Mouse (Mus musculus) macrophage (primary cell): ENCODE measurements around the gene Rpp21. TPM values are rescaled to one million over a fixed set of nuclear protein-coding genes. Genes with fewer than 3 reads are reported as not detected.

Experiments used
- H3K27ac ChIP-seq: fragments of 350-480 bp; formaldehyde crosslinking; 2 replicates; pipeline ENCODE4 v1.9.0; 2021
- H3K36me3 ChIP-seq: fragments of 350-480 bp; formaldehyde crosslinking; 2 replicates; pipeline ENCODE4 v1.9.0; 2021; ENCODE audit errors: inconsistent target
- H3K4me3 ChIP-seq: fragments of 350-480 bp; formaldehyde crosslinking; 2 replicates; pipeline ENCODE4 v1.9.0; 2021; ENCODE audit errors: inconsistent target
- H3K79me2 ChIP-seq: fragments of 350-480 bp; formaldehyde crosslinking; 2 replicates; pipeline ENCODE4 v1.9.0; 2021; ENCODE audit errors: inconsistent target
- WGBS: methylation state at CpG from one replicate; pipeline ENCODE4 v1.1.7; 2026; ENCODE audit warnings: inconsistent platforms; ENCODE audit not compliant: missing documents; 5-methylcytosine and 5-hydroxymethylcytosine counted together
- polyA plus RNA-seq: library from polyadenylated mRNA; stranded (reverse); fragments of 250-400 nt; gene quantifications from 3 replicates; pipeline ENCODE4 v1.2.4, GENCODE M21; 2018; ENCODE audit warnings: inconsistent platforms

Rpp21 gene
- polyA plus RNA-seq, 1 experiment from 2014 or later: 14.2 TPM

- Histone ChIP-seq H3K4me3 (no peak overlapping the region), H3K36me3 (no peaks in the 10 kb centered on the region), H3K27ac (no peak overlapping the region), H3K79me2 (no peaks in the 10 kb centered on the region)
- 10% methylated on average over 20 of the region's 20 CpGs for WGBS
Measured at GRCm38 (mm10) chr17:36215586-36215985, 42.3 kb downstream of the Rpp21 start.

GRCm38 (mm10) chr17:36206846-36207245 lies 51.0 kb downstream of the Rpp21 start:
- no peaks in the 10 kb centered on the region for H3K79me2 ChIP-seq
- no peak overlapping the region for H3K27ac ChIP-seq
- H3K36me3 ChIP-seq: no peaks in the 10 kb centered on the region
- H3K4me3 ChIP-seq: no peak overlapping the region

- H3K4me3 ChIP-seq: peak overlapping the region; percentile 54
- no peaks in the 10 kb centered on the region for H3K79me2 ChIP-seq
- 1% methylated on average over 41 of the region's 41 CpGs for WGBS
- H3K36me3 ChIP-seq: no peaks in the 10 kb centered on the region
- H3K27ac ChIP-seq: no peak overlapping the region
Measured at GRCm38 (mm10) chr17:36205862-36206261, 52.0 kb downstream of the Rpp21 start.

Other genes with a start within 250 kb of the Rpp21 start
- 34.5 to 71.7 TPM (median 59.9 TPM) in 3 replicates for gene H2-T24, start 237.5 kb downstream of the Rpp21 start, polyA plus RNA-seq
- gene H2-T23, start 225.2 kb downstream of the Rpp21 start, polyA plus RNA-seq: 196 to 602 TPM (median 274 TPM) in 3 replicates
- 56.5 to 198 TPM (median 94.0 TPM) in 3 replicates for gene H2-T22, start 215.3 kb downstream of the Rpp21 start, polyA plus RNA-seq
- gene Gm6034, start 215.1 kb downstream of the Rpp21 start, polyA plus RNA-seq: not detected in 3 replicates
- gene Gm11127, start 199.7 kb downstream of the Rpp21 start, polyA plus RNA-seq: 0.16 to 0.64 TPM (median 0.34 TPM) in 3 replicates
- 0.22 to 0.67 TPM in 2 of 3 replicates, not detected in the other for gene Gm19684, start 136.4 kb downstream of the Rpp21 start, polyA plus RNA-seq
- gene Gm7030, start 128.6 kb downstream of the Rpp21 start, polyA plus RNA-seq: not detected in 3 replicates
- gene Gm8909, start 89.5 kb downstream of the Rpp21 start, polyA plus RNA-seq: not detected in 3 replicates
- not detected in 3 replicates for gene H2-T3, start 67.8 kb downstream of the Rpp21 start, polyA plus RNA-seq
- gene Trim39, start 14.2 kb upstream of the Rpp21 start, polyA plus RNA-seq: 5.5 to 8.2 TPM (median 7.4 TPM) in 3 replicates
- not detected in 3 replicates for gene H2-M10.2, start 28.4 kb upstream of the Rpp21 start, polyA plus RNA-seq
- gene H2-M10.1, start 68.1 kb upstream of the Rpp21 start, polyA plus RNA-seq: not detected in 3 replicates
- gene H2-M10.3, start 110.3 kb upstream of the Rpp21 start, polyA plus RNA-seq: not detected in 3 replicates
- gene H2-M10.4, start 204.3 kb upstream of the Rpp21 start, polyA plus RNA-seq: not detected in 3 replicates